18 mouse cellular contexts compared by ENCODE assay signal in genomic region chr11:21235381-21235780, GRCm38 (mm10).
"Had no signal": no experiment of that assay in that cellular context is flagged by ENCODE, and none has a peak within 500 bp of the region (broad histone marks: within the 10 kb centered on the region; RNA-seq: fewer than 3 reads in every experiment).

No protein-coding gene starts in this region.

- H3K4me3 ChIP-seq: midbrain, embryonic 10.5 days; midbrain, embryonic 12.5 days; myocyte; neural tube, embryonic 13.5 days; neural tube, embryonic 15.5 days had no signal

- H3K9ac ChIP-seq: lung, embryonic 14.5 days; midbrain, embryonic 12.5 days; neural tube, embryonic 13.5 days; neural tube, embryonic 15.5 days had no signal

- DNase-seq: lung, postnatal 10 days; lung, postnatal 4 days; midbrain, embryonic 14.5 days; retina, postnatal 1 day; right cerebral cortex, adult 18-20 months; right cerebral cortex, postnatal 25 days; right cerebral cortex, postnatal 4 days; spleen, adult 18-20 months; thymus, adult 18-20 months; thymus, postnatal 14 days; thymus, postnatal 36 days had no signal

- H3K9me3 ChIP-seq: midbrain, embryonic 10.5 days; midbrain, embryonic 12.5 days; neural tube, embryonic 13.5 days; neural tube, embryonic 15.5 days had no signal

- H3K27ac ChIP-seq: midbrain, embryonic 10.5 days; midbrain, embryonic 12.5 days; neural tube, embryonic 13.5 days; neural tube, embryonic 15.5 days had no signal

- H3K4me2 ChIP-seq: lung, embryonic 14.5 days; midbrain, embryonic 12.5 days; neural tube, embryonic 13.5 days; neural tube, embryonic 15.5 days had no signal

- H3K27me3 ChIP-seq: midbrain, embryonic 12.5 days; neural tube, embryonic 13.5 days; neural tube, embryonic 15.5 days had no signal

- H3K36me3 ChIP-seq: midbrain, embryonic 10.5 days; midbrain, embryonic 12.5 days; neural tube, embryonic 13.5 days; neural tube, embryonic 15.5 days had no signal

- ATAC-seq: midbrain, embryonic 16.5 days had no signal
